Mouse (Mus musculus) kidney, postnatal 25 days (tissue): ENCODE data around the gene Olfr1313.
"Not testable (repeated sequence)": the region's sequence is repeated elsewhere in the genome, so short reads cannot be mapped to it uniquely, and the experiment has no call there.

ENCODE experiments used
- DNase-seq, 2 experiments: peaks; one replicate each; pipeline ENCODE4 v3.0.0; 2021; ENCODE audit warnings: mixed read lengths in 2 of 2

Olfr1313 gene

GRCm38 (mm10) chr2:112077743-112078142, at the start of gene Olfr1313:
Gene Olfr1313 (minus strand): TSS chr2:112077843.
- DNase-seq: no peak

GRCm38 (mm10) chr2:112115340-112115739, 37.7 kb upstream of the Olfr1313 start, which contains the start of gene Olfr1315-ps1:
Gene Olfr1315-ps1 (minus strand): TSS chr2:112115440.
- DNase-seq: no peak

- no peak for DNase-seq
These were observed 19.0 kb upstream of the Olfr1313 start, which contains the start of gene Olfr1314 for GRCm38 (mm10) chr2:112096681-112097080. Gene Olfr1314 (minus strand): TSS chr2:112096781.

GRCm38 (mm10) chr2:112050138-112050537, 27.5 kb downstream of the Olfr1313 start, which contains the start of gene Olfr1312:
Gene Olfr1312 (minus strand): TSS chr2:112050238.
- no peak for DNase-seq

- not testable (repeated sequence) for DNase-seq
These were observed 50.7 kb downstream of the Olfr1313 start for GRCm38 (mm10) chr2:112026971-112027370.

GRCm38 (mm10) chr2:112024312-112024711, 53.3 kb downstream of the Olfr1313 start, which contains the start of gene Olfr1311:
Gene Olfr1311 (minus strand): TSS chr2:112024412.
- DNase-seq: no peak
